Mouse (Mus musculus) right cerebral cortex, postnatal 36 days (tissue): ENCODE data around the gene Lrrc15.

Experiments used
- DNase-seq, 2 experiments: peaks; one replicate each; pipeline ENCODE4 v3.0.0; 2022; ENCODE audit warnings: low spot score in 2 of 2, mixed read lengths in 1 of 2

Gene Lrrc15

DNA sequence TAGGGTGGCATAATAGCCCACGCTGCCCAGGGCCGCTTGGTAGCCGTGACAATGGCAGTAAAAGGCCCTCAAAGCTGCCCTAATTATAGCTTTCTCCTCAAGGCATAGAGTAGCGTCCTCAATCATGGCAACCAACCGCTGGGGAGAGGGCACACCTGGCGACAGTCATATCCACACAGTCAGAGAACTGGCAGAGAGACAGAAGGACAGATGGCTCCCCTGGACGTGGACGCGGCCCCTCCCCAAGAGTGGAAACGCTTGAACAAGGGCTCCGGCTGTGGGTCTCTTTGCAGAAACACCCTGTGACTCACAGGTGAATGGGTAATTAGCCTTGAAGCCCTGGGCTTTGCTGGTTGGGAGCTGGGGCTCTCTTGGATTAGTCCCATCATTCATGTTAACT, 4.7 kb downstream of the Lrrc15 start:
- no peak for DNase-seq

DNA sequence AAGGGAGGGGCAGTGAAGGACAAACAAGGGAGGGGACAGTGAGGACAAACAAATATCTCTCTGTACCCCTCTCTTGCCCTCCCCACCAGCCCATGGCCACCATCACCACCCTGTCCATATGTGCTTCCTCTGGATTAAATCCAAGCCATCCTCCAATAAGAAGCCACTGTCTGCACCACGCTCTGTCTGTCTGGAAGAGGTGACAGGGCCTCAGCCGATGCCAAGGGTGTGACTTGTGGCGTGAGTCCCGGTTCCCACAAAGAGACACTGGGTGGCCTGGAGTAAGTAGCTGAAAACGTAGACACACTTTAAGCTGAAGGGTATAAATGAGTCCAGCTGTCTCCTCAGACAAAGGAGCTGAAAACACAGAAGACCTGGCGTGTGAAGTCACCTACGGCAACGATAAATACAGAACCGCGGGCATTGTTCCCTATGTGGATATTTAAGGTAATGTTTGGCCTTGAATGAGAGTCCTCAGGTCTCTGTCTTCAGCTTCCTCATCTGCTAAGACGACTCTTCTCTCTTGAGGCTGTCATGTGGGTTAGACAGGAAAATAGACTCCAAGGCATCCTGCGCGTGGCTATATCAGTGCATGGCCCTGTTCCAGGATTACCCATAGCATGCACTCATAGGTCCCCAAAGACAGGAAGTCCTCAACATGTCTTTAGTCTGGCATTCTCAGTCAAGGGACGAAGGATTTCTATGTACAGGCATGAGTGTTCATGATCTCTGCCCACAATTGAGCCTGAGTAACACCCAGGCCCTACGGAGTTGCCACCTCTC, 7.3 kb downstream of the Lrrc15 start:
- no peak for DNase-seq

DNA sequence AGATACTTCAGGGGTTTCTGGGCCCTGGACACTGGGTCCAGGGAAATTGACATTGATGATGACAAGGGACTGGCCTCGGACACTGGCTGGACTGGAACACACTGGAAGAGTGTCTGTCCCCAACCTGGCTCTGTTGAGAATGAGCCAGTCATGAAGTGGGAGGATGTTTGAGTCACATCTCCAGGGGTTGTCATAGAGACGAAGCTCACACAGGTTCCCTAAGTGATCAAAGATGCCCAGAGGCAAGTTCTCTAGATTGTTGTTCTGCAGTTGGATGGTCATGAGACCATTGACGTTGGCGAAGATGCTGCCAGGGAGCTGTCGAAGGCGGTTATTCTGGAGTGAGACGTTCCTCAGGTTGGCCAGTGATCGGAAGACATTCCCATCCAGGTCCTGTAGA, 10.0 kb downstream of the Lrrc15 start:
- DNase-seq: no peak

DNA sequence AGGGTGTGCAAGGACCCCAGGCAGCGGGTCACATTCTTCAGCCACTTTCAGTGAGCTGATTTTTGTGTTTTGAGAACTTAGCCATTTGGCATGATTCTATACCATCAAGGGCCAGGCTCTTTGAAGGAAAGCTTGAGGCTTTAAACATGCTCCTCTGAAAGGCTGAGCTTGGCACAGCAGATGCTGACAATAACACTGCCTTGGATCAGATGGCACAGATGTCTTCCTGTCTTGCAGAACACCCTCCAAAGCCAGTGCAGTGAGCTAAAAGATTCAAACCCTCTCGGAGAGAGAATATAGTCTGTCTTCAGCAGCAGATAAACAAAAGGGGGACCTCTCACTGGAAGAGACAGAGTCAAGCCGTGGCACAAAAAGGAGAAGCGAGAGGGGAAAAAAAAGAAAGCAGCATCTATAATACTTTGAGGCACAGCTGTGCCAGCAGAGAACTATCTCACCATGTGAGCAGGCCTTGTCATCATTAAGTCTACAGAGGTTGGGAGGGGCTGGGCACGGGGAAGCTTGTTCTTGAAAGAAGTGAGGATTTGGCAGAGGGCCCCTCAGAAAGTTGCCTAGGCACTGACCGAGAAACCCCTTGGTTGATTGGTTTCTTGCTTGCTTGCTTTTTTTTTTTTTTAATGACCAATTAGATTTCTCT, 11.0 kb downstream of the Lrrc15 start:
- no peak for DNase-seq

DNA sequence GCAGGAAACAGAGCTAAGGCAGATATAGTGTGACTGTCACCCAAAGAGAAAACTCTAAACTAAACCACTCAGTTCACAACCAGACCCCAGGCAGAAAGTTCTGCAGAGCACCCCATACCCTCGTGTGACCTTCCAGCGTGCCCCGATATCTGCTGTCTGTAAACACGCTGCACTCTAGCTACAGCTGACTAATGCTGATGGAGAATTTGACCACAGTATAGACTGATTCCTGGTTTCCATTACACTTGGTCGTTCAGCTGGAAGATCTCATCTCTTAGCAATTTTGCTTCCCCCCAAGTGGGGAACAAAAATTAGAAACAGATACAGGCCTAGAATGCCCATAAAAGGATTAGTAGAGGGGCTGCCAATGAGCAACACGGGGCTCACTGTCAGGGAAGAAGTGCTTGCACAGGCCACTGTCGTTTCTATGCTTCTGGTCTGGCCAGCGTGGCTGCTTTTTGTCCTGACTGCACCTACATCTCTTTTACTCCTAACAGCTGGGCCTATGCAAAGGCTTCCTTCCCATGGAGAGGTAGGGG, 11.8 kb downstream of the Lrrc15 start:
- no peak for DNase-seq

DNA sequence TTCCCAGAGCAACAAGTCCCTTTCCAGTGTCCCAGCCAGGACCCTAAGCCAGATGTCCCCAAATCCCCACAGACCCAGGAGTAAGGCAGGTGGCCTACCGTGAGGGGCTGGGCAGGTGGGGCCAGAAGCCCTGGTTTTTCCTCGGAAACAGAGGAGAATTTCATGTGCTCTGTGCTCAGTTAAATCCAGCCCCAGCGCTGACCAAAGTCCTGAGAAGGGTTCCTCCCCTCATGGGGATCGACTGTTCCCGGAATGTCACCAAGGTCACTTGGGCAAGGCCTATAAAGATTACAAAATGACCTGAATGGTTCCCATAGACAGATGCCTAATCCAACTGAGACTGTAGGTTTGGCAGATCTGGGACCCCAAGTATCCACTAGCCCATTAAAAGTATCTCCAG, 15.7 kb downstream of the Lrrc15 start, which contains the start of gene Cpn2:
TSS of gene Cpn2 (minus strand) at position 141 of the 400 bp plus-strand sequence.
- DNase-seq: no peak

DNA sequence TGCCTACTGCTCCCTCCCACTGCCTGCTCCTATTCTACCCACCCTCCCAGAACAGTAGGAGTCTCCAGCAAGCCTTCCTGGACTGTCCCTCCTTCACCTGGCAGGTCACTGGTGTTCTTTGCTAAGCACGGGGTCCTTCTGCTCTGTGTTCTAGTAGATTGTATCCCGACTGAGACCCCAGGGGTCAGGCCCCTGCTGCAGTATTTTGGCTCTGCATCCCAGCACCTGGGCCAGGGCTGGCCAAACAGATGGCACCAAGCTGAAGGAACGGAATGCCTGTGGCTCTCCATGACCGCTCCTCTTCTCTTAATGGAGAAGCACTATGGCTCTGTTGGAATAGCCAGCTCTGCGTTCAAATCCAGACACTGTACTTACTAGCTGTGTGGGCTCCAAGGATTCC, 16.5 kb downstream of the Lrrc15 start:
- no peak for DNase-seq

DNA sequence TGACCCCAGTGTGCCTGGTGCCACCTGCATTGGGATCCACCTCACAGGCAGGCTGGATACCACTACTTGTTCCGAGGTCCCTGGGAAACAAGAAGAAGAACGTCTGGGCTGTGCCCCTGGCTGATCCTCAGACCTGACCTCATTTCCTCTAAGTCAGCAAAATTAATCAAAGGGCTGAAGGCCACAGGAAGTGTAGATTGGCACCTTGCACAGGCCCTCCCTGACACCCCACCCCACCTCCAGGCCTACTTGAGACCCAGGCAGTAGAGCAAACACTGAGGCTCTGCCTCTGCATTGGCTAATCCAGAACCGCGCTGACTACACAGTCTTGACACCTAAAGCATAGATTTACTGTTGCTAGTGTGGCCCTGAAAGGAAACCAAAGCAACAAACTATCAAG, 17.4 kb downstream of the Lrrc15 start:
- no peak for DNase-seq

DNA sequence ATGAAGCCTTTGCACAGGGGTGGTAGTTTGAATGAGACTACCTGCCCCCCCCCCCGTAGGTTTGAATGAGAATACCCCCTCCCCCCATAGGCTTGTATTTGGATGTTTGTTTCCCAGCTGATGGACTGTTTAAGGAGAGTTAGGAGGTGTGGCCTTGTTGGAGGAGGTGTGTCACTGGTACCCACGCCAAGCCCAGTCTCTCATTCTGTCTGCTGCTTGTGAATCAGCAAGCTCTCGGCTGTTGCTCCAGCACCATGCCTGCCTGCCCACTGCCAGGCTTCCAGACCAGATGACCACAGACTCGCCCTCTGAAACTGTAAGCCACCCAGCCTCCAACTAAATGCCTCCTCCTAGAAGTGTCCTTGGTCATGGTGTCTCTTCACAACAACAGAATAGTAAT, 19.9 kb downstream of the Lrrc15 start:
- no peak for DNase-seq

DNA sequence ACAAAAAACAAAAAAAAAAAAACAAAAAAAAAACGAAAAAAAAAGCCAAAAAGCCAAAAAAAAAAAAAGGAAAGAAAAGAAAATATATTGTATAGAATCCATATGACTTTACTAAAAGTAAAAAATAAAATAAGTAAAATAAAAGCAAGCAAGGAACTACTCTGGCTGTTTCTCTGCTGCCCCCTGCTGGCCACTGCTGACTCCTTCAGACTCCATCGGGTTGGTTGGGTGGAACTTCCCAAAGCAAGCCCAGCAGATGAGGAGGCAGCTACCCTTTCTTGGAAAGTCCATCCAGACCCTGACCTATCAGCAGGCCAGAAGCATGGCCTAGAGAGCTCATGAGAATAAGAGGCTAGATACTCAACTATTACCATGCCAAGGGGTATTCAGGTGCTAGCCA, 20.4 kb downstream of the Lrrc15 start:
- peak in 1 of 2 experiments; percentile 26 for DNase-seq

DNA sequence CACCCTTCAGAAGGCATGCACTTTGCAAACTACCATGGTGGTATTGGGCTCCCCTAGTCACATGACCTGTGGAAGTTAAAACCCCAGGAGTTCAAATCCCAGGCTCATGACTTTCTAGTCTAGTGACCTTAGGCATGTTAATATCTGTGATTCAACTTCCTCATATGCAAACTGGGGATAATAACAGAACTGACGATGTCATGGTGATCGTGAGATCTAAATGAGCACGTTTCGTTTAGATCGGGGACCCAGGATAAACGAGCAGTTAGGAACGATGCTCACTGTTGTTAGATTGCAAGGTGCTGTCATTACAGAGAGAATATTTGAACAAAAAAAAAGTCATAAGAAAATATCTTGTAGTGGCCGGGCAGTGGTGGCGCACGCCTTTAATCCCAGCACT, 20.9 kb downstream of the Lrrc15 start:
- no peak for DNase-seq

DNA sequence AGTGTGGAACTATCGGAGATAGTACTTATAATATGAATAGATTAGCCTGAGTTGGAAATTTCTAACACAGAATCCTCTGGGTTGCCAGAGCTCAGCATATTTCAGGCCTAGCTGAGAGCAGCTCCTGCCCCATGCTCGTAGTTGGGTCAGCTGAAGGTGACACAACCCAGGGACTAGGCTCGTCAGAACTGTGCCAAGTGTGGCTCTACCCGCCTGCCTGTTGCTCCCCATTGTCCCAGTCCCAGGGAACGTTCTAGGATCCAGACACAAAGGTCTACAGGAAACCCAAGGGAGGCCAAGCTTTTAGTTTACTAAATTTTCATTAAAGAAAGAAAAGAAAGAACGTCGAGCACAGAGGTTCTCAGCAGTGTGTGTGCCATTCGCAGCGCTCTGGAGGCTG, 21.7 kb downstream of the Lrrc15 start:
- DNase-seq: no peak

DNA sequence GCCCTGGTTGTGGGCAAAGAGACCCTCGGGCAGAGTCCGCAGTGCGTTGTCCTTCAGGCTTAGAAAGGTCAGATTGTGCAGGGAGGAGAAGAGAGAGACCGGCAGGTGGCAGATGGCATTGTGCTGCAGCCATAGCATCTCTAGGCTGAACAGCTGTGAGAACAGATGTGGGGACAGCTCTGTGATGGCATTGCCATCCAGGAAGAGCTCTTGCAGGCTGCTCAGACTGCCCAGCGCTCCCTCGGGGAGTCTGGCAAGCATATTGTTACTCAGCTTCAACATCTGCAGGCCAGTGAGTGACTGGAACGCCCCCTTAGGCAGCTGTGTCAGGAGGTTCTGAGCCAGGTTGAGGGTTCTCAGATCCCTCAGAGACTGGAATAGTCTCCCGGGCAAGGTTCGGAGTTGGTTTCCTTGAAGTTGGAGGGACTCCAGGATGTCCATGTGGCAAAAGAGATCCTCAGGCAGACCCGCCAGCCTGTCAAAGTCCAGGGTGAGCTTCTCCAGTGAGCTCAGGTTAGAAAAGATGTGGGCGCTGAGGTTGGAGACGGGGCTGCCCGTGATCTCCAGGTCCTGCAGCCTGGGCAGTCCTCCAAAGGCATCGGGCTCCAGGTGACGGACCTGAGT, 22.9 kb downstream of the Lrrc15 start:
- no peak for DNase-seq

DNA sequence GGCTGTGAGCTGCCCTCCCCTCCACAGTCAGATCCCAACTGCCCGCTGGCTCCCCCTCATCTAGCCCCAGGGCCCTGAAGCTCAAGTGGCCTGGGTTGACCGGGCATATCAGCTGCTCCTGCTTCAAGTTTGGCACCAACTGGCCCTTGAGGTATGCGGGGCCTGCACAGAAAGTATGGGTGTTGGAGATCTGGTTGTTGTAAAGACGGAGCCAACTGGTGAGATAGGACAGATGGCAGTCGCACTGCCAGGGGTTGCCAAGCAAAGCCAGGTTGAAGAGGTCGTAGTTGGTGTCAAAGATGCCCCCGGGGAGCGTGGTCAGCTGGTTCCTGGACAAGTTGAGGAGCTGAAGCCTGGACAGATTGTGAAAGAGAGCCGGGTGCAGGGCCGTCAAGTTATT, 23.6 kb downstream of the Lrrc15 start:
- no peak for DNase-seq

DNA sequence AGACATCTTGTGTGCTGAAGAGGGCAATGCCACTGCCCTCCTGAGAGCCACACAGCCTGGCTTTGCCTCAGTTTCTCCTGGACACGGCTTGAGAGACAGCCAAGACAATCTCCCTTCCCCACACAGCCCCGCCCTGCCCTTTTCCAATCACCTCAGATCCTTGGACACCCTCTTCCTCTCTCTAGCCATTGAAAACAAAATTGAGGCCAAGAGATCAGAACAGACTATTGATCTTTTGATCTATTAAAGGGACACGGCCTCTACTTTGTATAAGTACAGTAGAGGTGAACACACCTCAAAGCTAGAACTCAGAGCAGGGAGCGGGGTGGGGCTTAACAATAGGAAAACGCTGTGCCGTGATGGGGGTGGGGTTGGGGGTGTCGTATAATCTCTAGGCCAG, 24.6 kb downstream of the Lrrc15 start:
- DNase-seq: no peak

DNA sequence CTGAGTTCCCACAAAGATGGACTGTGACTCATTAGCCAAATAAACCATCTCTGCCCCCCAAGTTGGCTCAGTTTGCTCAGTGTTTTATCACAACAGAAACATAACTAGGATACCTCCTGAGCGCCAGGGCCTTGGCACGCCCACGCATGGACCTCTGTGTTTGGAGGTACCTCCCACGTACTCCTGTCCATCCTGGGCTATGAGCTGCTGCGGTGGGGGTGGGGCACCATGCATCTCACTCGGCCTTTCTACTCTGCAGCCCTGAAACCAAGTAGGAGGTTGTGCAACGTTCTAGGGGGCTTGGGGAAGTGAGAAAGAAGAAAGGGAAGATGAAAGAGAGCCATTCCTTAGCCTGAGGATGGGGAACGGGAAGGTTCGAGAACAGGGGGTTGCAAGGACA, 25.3 kb downstream of the Lrrc15 start:
- DNase-seq: no peak

DNA sequence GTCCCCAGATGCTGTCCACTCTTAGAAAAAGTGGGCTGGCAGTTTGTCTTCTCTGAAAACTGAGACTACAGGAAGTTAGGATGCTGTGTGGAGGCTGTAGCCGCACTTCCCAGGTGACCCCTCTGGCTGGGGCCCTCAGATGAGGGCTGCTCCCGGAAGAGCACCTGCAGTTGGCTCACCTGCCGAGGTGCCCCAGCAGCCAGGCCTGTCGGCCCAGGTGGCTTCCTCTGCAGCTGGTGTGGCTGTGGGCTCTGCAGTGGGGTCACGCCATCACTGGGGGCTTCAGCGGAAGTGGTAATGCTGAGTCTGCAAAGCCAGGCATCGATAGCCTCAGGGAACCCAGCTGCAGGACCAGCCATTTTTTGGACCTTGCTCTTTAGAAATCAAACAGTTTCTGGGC, 28.0 kb downstream of the Lrrc15 start:
- no peak for DNase-seq

DNA sequence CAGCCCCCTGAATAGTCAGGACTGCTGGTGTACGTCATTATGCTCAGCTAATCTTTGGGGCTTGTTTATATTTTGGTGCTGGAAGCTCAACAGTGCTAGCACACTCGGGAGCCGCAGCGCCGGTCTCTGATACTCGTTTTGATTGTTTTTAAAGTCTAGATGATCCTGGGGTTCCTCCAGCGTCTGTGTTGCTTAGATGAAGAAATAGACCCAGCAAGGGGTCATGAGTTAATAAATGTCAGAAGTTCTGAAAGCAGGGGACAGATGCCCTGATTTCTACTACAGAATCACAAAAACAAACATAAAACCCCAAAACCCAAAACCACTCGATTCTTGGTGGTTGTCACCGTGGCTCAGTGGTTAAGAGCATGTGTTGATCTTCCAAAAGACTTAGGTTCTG, 29.2 kb downstream of the Lrrc15 start:
- no peak for DNase-seq

DNA sequence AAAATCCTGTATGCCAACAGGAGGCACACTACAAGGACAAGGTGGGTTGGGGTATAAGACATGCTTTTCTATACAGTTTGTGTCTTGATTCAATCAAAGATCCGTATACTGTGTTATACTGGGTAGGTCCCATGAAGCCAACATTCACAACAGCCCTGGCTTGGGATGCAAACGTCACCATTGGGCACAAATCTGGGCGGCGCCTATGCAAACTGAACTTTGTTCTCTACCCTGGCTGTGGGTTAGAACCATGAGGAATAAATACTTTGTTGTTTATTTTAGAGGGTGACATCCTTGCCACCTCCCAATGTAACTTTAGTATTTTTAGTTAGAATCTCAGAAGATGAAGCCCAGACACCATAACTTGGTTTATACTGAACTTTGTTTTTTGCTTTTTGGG, 29.7 kb downstream of the Lrrc15 start:
- no peak for DNase-seq

DNA sequence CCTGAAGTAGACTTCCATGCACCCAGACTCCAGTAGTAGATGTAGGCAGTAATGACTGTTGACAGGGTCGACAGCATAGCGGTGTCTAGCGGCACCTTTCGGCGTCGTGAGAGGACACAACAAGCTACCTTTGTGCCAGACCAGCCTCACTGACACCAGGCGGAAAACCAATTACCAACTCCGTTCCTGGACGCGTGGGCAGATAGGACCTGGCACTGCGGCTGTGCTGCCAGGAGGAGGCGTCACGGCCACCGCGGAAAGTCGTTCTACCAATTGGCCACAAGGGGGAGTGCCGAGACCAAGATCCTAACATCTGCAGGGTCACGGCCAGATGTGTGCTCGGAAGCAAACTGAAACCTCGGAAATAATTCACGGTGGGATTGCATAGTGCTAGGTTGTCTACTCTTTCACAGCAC, 31.0 kb downstream of the Lrrc15 start:
- DNase-seq: peak; percentile 53 to 65

DNA sequence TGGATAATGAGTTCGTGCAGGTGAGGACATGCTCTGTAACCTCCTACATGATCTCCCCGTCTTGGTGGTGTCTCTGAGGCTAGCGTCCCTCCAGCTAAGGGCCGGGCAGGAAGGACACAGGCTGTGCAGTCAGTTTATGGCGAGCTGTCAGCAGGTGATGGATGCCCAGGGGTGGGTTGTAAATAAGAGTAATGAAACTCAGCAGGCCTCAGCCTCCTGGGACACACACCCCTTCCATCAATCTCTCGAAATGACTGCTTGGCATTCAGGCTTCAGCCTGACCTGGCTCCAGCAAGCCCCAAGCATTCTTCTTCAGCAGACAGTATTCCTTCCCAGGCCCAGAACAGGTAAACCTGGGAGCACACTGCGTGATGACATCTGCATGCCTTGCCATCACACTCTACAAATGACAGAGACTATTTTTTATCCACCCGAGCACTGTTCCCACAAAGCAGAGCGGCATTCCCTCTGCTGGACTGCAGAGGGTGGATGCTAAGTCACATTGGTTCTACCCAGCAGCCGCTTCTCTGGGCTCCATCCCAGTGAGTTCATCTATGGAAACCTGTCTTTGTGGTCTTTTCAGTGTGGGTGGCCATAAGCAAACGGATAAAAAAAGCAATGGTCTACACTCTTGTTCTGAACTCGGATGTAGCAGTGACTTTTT, 38.9 kb downstream of the Lrrc15 start:
- no peak for DNase-seq

DNA sequence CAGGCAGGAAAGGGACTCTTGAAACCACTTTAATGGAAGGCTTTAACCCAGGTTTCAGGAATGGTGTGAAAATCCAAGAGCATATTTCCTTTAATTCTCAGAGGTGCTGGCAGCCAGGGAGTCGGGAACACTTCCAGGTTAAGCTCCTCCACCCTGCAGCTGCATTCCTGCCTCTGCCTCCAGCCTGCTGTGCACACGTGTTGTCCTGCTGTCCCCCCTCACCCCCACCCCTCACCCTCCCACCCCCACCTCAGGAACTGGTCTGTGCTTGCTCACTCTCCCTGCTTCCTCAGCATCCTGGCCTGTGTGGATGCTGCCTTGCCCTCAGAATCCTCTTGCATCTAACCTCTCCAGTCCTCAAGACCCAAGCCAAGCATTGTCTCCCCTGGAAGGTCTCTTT, 41.4 kb downstream of the Lrrc15 start:
- DNase-seq: no peak
